Mouse (Mus musculus): ENCODE measurements around the gene Dnajc19. TPM values are rescaled to one million over a fixed set of nuclear protein-coding genes. Genes with fewer than 3 reads are reported as not detected.

Gene Dnajc19
- polyA plus RNA-seq, 1 experiment: 84.8 TPM

DNA sequence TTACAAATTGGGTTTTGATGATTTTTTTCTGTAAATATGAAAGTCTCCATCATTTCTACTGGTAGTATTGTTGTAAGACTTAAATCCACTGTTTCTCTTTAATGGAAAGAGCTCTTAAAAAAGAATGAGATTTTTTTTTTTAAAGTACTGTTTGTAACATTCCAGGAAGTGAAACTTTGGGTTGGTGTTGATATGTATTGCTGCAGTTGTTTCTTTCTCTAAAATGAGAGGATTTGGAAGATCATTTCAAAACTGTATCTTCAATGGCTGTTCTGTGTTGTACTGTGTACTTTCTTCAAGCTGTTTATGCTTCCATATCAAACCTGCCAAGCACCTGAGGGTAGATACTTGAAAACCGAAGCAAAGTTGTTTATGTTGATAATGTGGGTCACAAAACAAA lies 46.3 kb downstream of the Dnajc19 start:
- no peak for TF ChIP-seq CTCF (IDR thresholded peaks at IDR 0.05; ENCODE audit: low read depth, low read length)
- TF ChIP-seq POLR2A (IDR thresholded peaks at IDR 0.05; ENCODE audit: borderline replicate concordance, low read depth, low read length): no peak
- peak overlapping the region; percentile 83 for H3K27ac ChIP-seq (ENCODE audit: insufficient read depth, low read depth, low read length)
- peak overlapping the region; percentile 19; the same call in 1 of the 2 replicates for H3K4me3 ChIP-seq (ENCODE audit: insufficient read depth, low read length)
- peaks cover 27% of the 10 kb centered on the region for H3K4me1 ChIP-seq (ENCODE audit: control insufficient read depth, insufficient read depth, low read length)

GRCm38 (mm10) chr3:34033720-34034364 lies 47.3 kb downstream of the Dnajc19 start:
- peak overlapping the region; percentile 83 for H3K27ac ChIP-seq (ENCODE audit: insufficient read depth, low read depth, low read length)
- no peak for TF ChIP-seq CTCF (IDR thresholded peaks at IDR 0.05; ENCODE audit: low read depth, low read length)
- no peak for TF ChIP-seq POLR2A (IDR thresholded peaks at IDR 0.05; ENCODE audit: borderline replicate concordance, low read depth, low read length)
- peaks cover 27% of the 10 kb centered on the region for H3K4me1 ChIP-seq (ENCODE audit: control insufficient read depth, insufficient read depth, low read length)
- H3K4me3 ChIP-seq (ENCODE audit: insufficient read depth, low read length): peak overlapping the region; percentile 47

DNA sequence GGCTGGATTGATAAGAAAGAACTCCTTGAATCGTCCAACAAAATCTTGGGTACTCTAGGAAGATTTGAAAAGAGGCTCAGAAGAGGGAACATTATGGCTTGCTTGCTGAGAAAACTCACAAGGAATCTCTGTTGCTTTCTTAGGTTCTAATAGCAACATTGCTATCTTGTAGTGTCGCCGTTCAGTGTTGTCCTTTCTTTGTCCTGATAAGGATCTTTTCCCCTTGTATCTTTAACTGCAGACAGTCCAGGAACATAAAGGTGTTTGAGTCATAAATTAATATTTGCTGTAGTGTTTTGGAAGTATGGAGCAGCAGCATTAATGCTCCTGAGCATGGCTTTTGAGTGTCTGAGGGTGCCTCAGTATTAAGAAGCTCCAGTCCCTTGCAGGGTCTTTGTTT lies 50.5 kb downstream of the Dnajc19 start:
- peaks cover 16% of the 10 kb centered on the region for H3K4me1 ChIP-seq (ENCODE audit: control insufficient read depth, insufficient read depth, low read length)
- no peak overlapping the region for H3K27ac ChIP-seq (ENCODE audit: insufficient read depth, low read depth, low read length)
- no peak overlapping the region for H3K4me3 ChIP-seq (ENCODE audit: insufficient read depth, low read length)
- TF ChIP-seq CTCF (IDR thresholded peaks at IDR 0.05; ENCODE audit: low read depth, low read length) (no peak), POLR2A (IDR thresholded peaks at IDR 0.05; ENCODE audit: borderline replicate concordance, low read depth, low read length) (no peak)

DNA sequence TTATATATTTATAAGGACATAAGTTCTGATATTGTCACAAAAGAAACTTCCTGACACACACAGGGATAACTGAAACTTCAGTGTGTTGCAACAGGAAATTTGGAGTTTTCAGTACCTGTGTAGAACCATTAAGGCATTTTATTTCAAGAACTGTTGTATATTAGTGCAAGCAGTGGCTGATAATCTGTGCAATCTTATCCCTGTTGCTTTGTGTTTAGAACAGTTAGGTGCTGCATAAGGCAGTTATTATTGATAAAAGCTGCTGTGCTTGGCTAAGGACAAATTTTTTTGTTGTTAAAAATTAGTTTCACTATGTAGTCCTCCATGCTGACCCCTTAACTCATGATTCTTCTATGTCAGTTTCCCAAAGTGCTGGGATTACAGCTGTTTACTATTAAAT lies 52.2 kb downstream of the Dnajc19 start:
- TF ChIP-seq POLR2A (IDR thresholded peaks at IDR 0.05; ENCODE audit: borderline replicate concordance, low read depth, low read length): no peak
- TF ChIP-seq CTCF (IDR thresholded peaks at IDR 0.05; ENCODE audit: low read depth, low read length): no peak
- Histone ChIP-seq H3K4me3 (ENCODE audit: insufficient read depth, low read length) (no peak overlapping the region), H3K27ac (ENCODE audit: insufficient read depth, low read depth, low read length) (no peak overlapping the region), H3K4me1 (ENCODE audit: control insufficient read depth, insufficient read depth, low read length) (peaks cover 9% of the 10 kb centered on the region)

- no peak for TF ChIP-seq CTCF (IDR thresholded peaks at IDR 0.05; ENCODE audit: low read depth, low read length)
- no peak for TF ChIP-seq POLR2A (IDR thresholded peaks at IDR 0.05; ENCODE audit: borderline replicate concordance, low read depth, low read length)
- no peak overlapping the region for H3K27ac ChIP-seq (ENCODE audit: insufficient read depth, low read depth, low read length)
- H3K4me3 ChIP-seq (ENCODE audit: insufficient read depth, low read length): peak overlapping the region; percentile 96; the same call in 1 of the 2 replicates
- H3K4me1 ChIP-seq (ENCODE audit: control insufficient read depth, insufficient read depth, low read length): peaks cover 9% of the 10 kb centered on the region
Observed at GRCm38 (mm10) chr3:34021259-34021828, 59.8 kb downstream of the Dnajc19 start.

DNA sequence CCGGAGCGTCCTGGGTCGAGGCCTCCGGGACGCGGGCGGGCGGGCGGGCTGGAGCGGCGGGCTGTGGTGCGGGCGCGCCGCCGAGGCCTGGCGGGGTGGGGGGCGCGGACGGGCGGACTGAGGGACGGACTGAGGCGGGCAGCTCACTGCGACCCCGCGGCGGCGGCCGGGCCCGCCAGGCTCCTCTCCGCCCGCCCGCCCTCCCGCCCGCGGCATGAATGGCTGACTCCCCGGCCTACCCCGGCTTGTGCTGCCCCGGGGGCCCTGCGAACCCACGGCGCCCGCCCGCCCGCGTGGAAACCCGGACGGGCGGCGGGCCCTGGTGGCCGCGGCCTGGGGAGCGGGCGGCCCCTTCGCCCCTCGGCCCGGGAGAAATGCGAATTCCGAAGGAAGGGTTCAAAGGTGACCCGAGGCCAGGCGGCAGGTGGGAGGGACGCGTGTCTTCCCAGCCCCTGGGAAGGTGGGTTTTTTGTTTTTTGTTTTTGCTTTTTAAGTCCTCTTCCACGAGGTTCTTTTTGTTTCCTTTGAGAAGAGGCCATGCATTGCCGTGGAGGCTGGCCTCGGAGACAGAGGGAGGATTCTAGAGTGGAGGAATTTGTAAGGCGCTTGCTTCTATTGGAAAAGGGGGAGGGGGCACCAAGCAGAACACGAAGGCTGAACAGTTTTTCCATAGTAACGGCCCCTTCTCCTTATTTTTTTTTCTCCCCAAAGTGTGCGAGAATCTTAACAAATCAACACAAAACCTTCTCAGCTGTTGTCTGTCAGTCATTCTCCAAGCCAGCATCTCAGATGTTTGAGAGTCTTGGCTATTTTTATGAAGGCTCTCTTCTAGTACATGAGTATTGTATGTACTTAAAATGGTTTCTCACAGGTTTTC lies 60.5 kb downstream of the Dnajc19 start:
- no peak overlapping the region; the same call in 1 of the 2 replicates for H3K27ac ChIP-seq (ENCODE audit: insufficient read depth, low read depth, low read length)
- no peak for TF ChIP-seq CTCF (IDR thresholded peaks at IDR 0.05; ENCODE audit: low read depth, low read length)
- no peak for TF ChIP-seq POLR2A (IDR thresholded peaks at IDR 0.05; ENCODE audit: borderline replicate concordance, low read depth, low read length)
- peak overlapping the region; percentile 96 for H3K4me3 ChIP-seq (ENCODE audit: insufficient read depth, low read length)

DNA sequence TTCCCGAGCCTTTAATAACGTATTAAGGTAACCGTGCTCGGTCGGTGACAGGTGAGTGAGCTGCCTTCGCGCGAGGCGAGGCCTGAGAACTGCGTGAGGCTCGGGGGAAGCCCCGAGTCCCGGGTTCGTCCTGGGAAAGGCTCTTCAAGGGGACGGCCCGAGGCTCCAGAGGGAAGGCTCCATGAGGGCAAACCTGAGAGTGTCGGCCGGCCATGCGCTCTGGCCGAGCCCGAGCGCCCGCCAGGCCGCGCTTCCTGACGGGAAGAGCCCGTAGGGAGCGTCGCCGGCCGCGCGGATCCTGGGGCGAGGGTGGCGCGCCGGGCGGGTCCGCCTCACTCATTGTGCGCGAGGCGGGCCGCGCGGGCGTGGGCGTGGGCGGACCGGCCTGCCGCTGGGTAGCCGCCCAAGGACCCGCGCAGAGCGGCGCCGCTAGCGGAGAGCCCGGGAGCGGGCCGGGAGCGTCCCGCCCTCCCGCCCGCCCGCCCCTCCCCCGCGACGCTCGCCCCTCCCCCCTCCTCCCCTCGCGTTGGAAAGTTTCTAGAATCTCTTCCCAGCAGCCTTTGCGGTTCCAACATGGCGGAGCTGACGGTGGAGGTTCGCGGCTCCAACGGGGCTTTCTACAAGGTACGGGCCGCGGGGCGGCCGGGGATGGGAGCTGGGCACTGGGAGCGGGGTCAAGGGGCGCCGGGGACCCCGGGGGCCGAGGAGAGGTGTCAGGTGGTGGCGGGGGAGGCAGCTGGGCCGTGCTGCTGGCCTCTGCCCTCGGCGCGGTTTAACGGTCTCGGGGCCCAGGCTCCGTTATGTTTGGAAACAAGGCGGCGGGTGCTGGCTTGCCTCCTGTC lies 61.4 kb downstream of the Dnajc19 start, which contains the start of gene Fxr1:
Gene Fxr1, plus strand, starts transcription at position 404 of the 842 bp plus-strand sequence.
- Histone ChIP-seq H3K27ac (ENCODE audit: insufficient read depth, low read depth, low read length) (peak within 1 kb of the TSS; percentile 75), H3K4me1 (ENCODE audit: control insufficient read depth, insufficient read depth, low read length) (peaks cover 9% of the 10 kb centered on the region), H3K4me3 (ENCODE audit: insufficient read depth, low read length) (peak within 1 kb of the TSS; percentile 96)
- no peak for TF ChIP-seq CTCF (IDR thresholded peaks at IDR 0.05; ENCODE audit: low read depth, low read length)
- peak; percentile 64; the same call in 1 of the 2 replicates for TF ChIP-seq POLR2A (IDR thresholded peaks at IDR 0.05; ENCODE audit: borderline replicate concordance, low read depth, low read length)

More for the DNA sequence above, 60.5 kb downstream of the Dnajc19 start:
- peaks cover 9% of the 10 kb centered on the region for H3K4me1 ChIP-seq (ENCODE audit: control insufficient read depth, insufficient read depth, low read length)

GRCm38 (mm10) chr3:34008191-34008590 lies 72.9 kb downstream of the Dnajc19 start:
- TF ChIP-seq POLR2A (IDR thresholded peaks at IDR 0.05; ENCODE audit: borderline replicate concordance, low read depth, low read length) (no peak), CTCF (IDR thresholded peaks at IDR 0.05; ENCODE audit: low read depth, low read length) (no peak)
- Histone ChIP-seq H3K4me1 (ENCODE audit: control insufficient read depth, insufficient read depth, low read length) (no peaks in the 10 kb centered on the region), H3K4me3 (ENCODE audit: insufficient read depth, low read length) (no peak overlapping the region), H3K27ac (ENCODE audit: insufficient read depth, low read depth, low read length) (no peak overlapping the region)

DNA sequence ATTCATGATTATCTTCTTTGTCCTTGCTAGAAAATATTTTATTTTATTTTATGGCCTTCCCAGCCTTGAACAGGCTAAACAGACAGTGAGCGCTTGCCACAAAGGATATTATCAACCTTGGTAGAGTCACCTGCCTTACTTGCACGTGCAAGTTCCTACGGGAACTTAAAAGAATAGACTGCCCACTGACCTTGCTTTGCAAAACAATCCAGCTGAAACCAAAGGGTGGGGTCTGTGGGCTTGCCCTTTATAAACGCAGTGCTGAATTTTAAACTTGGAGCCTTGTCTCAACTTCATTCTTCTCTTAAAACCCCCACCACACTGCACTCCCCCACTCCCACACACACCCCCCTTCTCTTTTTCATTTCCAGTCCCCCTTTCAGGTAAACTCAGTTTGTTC lies 73.5 kb downstream of the Dnajc19 start:
- no peak overlapping the region for H3K27ac ChIP-seq (ENCODE audit: insufficient read depth, low read depth, low read length)
- no peak overlapping the region for H3K4me3 ChIP-seq (ENCODE audit: insufficient read depth, low read length)
- H3K4me1 ChIP-seq (ENCODE audit: control insufficient read depth, insufficient read depth, low read length): no peaks in the 10 kb centered on the region
- no peak for TF ChIP-seq POLR2A (IDR thresholded peaks at IDR 0.05; ENCODE audit: borderline replicate concordance, low read depth, low read length)

Measured in bone marrow macrophage, adult 2 months (primary cell).